Mouse (Mus musculus) lung, embryonic 15.5 days (tissue): ENCODE results near the gene Gpn3. TPM values are rescaled to one million over a fixed set of nuclear protein-coding genes. Genes with fewer than 3 reads are reported as not detected.

ENCODE experiments used
- ATAC-seq: fragments of 200-750 bp; cut with Nextera tagmentation; 2 replicates; pipeline ENCODE4 v1.8.0; 2017; ENCODE audit warnings: moderate number of reproducible peaks, borderline replicate concordance; ENCODE audit not compliant: low FRiP score, low TSS enrichment; ENCODE audit errors: extremely low read depth
- H3K27ac ChIP-seq: fragments of 300-500 bp; sonication (generic); 2 replicates; pipeline ENCODE4 v1.5.1; 2015; ENCODE audit warnings: moderate library complexity, mild to moderate bottlenecking, inconsistent platforms
- H3K27me3 ChIP-seq: fragments of 300-500 bp; sonication (generic); 2 replicates; pipeline ENCODE4 v1.6.1; 2015; ENCODE audit warnings: inconsistent platforms
- H3K36me3 ChIP-seq: fragments of 300-500 bp; sonication (generic); 2 replicates; pipeline ENCODE4 v1.6.1; 2015; ENCODE audit warnings: inconsistent platforms
- H3K4me1 ChIP-seq: fragments of 300-500 bp; sonication (generic); 2 replicates; pipeline ENCODE4 v1.6.1; 2015; ENCODE audit warnings: inconsistent platforms
- H3K4me2 ChIP-seq: fragments of 300-500 bp; sonication (generic); 2 replicates; pipeline ENCODE4 v1.6.1; 2015; ENCODE audit warnings: inconsistent platforms, mild to moderate bottlenecking, moderate library complexity
- H3K4me3 ChIP-seq: fragments of 300-500 bp; sonication (generic); 2 replicates; pipeline ENCODE4 v1.5.1; 2015; ENCODE audit warnings: mild to moderate bottlenecking, inconsistent platforms
- H3K9ac ChIP-seq: fragments of 300-500 bp; sonication (generic); 2 replicates; pipeline ENCODE4 v1.6.1; 2015; ENCODE audit warnings: inconsistent platforms
- H3K9me3 ChIP-seq: fragments of 300-500 bp; sonication (generic); 2 replicates; pipeline ENCODE4 v1.6.1; 2016; ENCODE audit warnings: inconsistent platforms
- whole genome bisulfite sequencing: fragments of 180-500 bp; shearing (Covaris S2); methylation state at CpG from one replicate; pipeline ENCODE4 v1.1.7; 2015; 5-methylcytosine and 5-hydroxymethylcytosine counted together
- polyA plus RNA-seq: library from polyadenylated mRNA; unstranded; fragments of >200 nt; fragmentation: Nextera tagmentation; extraction: Ambion mirVana; gene quantifications from 2 replicates; pipeline ENCODE4 v1.2.1, GENCODE M21; 2015

Gene Gpn3
- polyA plus RNA-seq = 70.5 and 70.7 TPM in 2 replicates

- H3K27ac ChIP-seq = peak within 1 kb of the TSS; percentile 91
- H3K4me1 ChIP-seq = peaks cover 19% of the 10 kb centered on the region
- H3K36me3 ChIP-seq = peaks cover 28% of the 10 kb centered on the region
- peak; percentile 71 for ATAC-seq
- H3K27me3 ChIP-seq = no peaks in the 10 kb centered on the region
- H3K9ac ChIP-seq = peak within 1 kb of the TSS; percentile 76
- WGBS = under 1% methylated on average over 26 of the region's 46 CpGs
- peak within 1 kb of the TSS; percentile 80 for H3K4me2 ChIP-seq
- no peaks in the 10 kb centered on the region for H3K9me3 ChIP-seq
- peak within 1 kb of the TSS; percentile 79 for H3K4me3 ChIP-seq
These were observed at the start of gene Gpn3 for GRCm38 (mm10) chr5:122371591-122372191. Gene Gpn3 (plus strand): TSS chr5:122371876.

- peaks cover 19% of the 10 kb centered on the region for H3K36me3 ChIP-seq
- ATAC-seq = no peak
- 67% methylated on average over 8 of the region's 8 CpGs for WGBS
These were observed 48.2 kb upstream of the Gpn3 start for GRCm38 (mm10) chr5:122323523-122323922.

GRCm38 (mm10) chr5:122324608-122325431 is 46.9 kb upstream of the Gpn3 start:
- WGBS = 84% methylated on average over 23 of the region's 23 CpGs
- Histone ChIP-seq H3K4me2 (no peak overlapping the region), H3K27ac (no peak overlapping the region), H3K36me3 (peaks cover 19% of the 10 kb centered on the region), H3K4me3 (no peak overlapping the region), H3K9ac (no peak overlapping the region), H3K27me3 (no peaks in the 10 kb centered on the region), H3K9me3 (no peaks in the 10 kb centered on the region), H3K4me1 (peaks cover 2% of the 10 kb centered on the region; the same call in 1 of the 2 replicates)
- no peak for ATAC-seq

More at GRCm38 (mm10) chr5:122323523-122323922, 48.2 kb upstream of the Gpn3 start:
- H3K4me3 ChIP-seq = no peak overlapping the region
- H3K4me2 ChIP-seq = no peak overlapping the region
- peaks cover 9% of the 10 kb centered on the region; the same call in 1 of the 2 replicates for H3K4me1 ChIP-seq
- no peaks in the 10 kb centered on the region for H3K9me3 ChIP-seq
- no peak overlapping the region for H3K9ac ChIP-seq
- H3K27ac ChIP-seq = no peak overlapping the region
- H3K27me3 ChIP-seq = no peaks in the 10 kb centered on the region

- H3K9me3 ChIP-seq = no peaks in the 10 kb centered on the region
- ATAC-seq = no peak
- H3K27ac ChIP-seq = no peak overlapping the region
- H3K27me3 ChIP-seq = no peaks in the 10 kb centered on the region
- no peaks in the 10 kb centered on the region; the same call in 1 of the 2 replicates for H3K4me1 ChIP-seq
- H3K4me2 ChIP-seq = no peak overlapping the region
- H3K36me3 ChIP-seq = peaks cover 19% of the 10 kb centered on the region
- H3K4me3 ChIP-seq = no peak overlapping the region
- 85% methylated on average over 8 of the region's 8 CpGs for WGBS
- H3K9ac ChIP-seq = no peak overlapping the region
These were observed 46.2 kb upstream of the Gpn3 start for GRCm38 (mm10) chr5:122325477-122325876.

- no peak for ATAC-seq
These were observed 44.4 kb upstream of the Gpn3 start for GRCm38 (mm10) chr5:122327283-122327682.

GRCm38 (mm10) chr5:122330269-122330668 is 41.4 kb upstream of the Gpn3 start:
- Histone ChIP-seq H3K4me3 (no peak overlapping the region), H3K27ac (no peak overlapping the region), H3K9ac (no peak overlapping the region), H3K9me3 (no peaks in the 10 kb centered on the region), H3K4me2 (no peak overlapping the region), H3K36me3 (peaks cover 6% of the 10 kb centered on the region; the same call in 1 of the 2 replicates), H3K4me1 (no peaks in the 10 kb centered on the region), H3K27me3 (no peaks in the 10 kb centered on the region)
- WGBS = 79% methylated on average over 4 of the region's 4 CpGs
- ATAC-seq = no peak

More at GRCm38 (mm10) chr5:122327283-122327682, 44.4 kb upstream of the Gpn3 start:
- Histone ChIP-seq H3K36me3 (peaks cover 6% of the 10 kb centered on the region; the same call in 1 of the 2 replicates), H3K27ac (no peak overlapping the region), H3K4me1 (no peaks in the 10 kb centered on the region), H3K27me3 (no peaks in the 10 kb centered on the region), H3K4me3 (no peak overlapping the region), H3K9ac (no peak overlapping the region), H3K9me3 (no peaks in the 10 kb centered on the region), H3K4me2 (no peak overlapping the region)
- 73% methylated on average over 3 of the region's 3 CpGs for WGBS

- 80% methylated on average over 2 of the region's 3 CpGs for WGBS
These were observed 37.0 kb upstream of the Gpn3 start for GRCm38 (mm10) chr5:122334682-122335081.

GRCm38 (mm10) chr5:122336554-122337294 is 35.0 kb upstream of the Gpn3 start:
- Histone ChIP-seq H3K4me3 (no peak overlapping the region), H3K9ac (no peak overlapping the region), H3K27ac (no peak overlapping the region), H3K36me3 (no peaks in the 10 kb centered on the region), H3K4me2 (no peak overlapping the region), H3K9me3 (no peaks in the 10 kb centered on the region), H3K4me1 (no peaks in the 10 kb centered on the region), H3K27me3 (no peaks in the 10 kb centered on the region)
- WGBS = 81% methylated on average over 7 of the region's 7 CpGs
- no peak for ATAC-seq

More at GRCm38 (mm10) chr5:122334682-122335081, 37.0 kb upstream of the Gpn3 start:
- Histone ChIP-seq H3K9ac (no peak overlapping the region), H3K36me3 (no peaks in the 10 kb centered on the region), H3K27me3 (no peaks in the 10 kb centered on the region), H3K4me1 (no peaks in the 10 kb centered on the region), H3K4me2 (no peak overlapping the region), H3K4me3 (no peak overlapping the region), H3K9me3 (no peaks in the 10 kb centered on the region), H3K27ac (no peak overlapping the region)
- ATAC-seq = no peak

- no peak overlapping the region for H3K4me2 ChIP-seq
- H3K4me3 ChIP-seq = no peak overlapping the region
- no peaks in the 10 kb centered on the region for H3K9me3 ChIP-seq
- H3K27me3 ChIP-seq = no peaks in the 10 kb centered on the region
- H3K4me1 ChIP-seq = no peaks in the 10 kb centered on the region
- no peaks in the 10 kb centered on the region for H3K36me3 ChIP-seq
- no peak overlapping the region for H3K9ac ChIP-seq
- ATAC-seq = no peak
- no peak overlapping the region for H3K27ac ChIP-seq
- 60% methylated on average over 1 of the region's 1 CpGs for WGBS
These were observed 28.8 kb upstream of the Gpn3 start for GRCm38 (mm10) chr5:122342874-122343273.

- no peak overlapping the region for H3K27ac ChIP-seq
- no peaks in the 10 kb centered on the region for H3K4me1 ChIP-seq
- H3K9me3 ChIP-seq = no peaks in the 10 kb centered on the region
- H3K36me3 ChIP-seq = no peaks in the 10 kb centered on the region
- no peak overlapping the region for H3K4me2 ChIP-seq
- H3K4me3 ChIP-seq = no peak overlapping the region
- no peak for ATAC-seq
- WGBS = 48% methylated on average over 7 of the region's 7 CpGs
- no peak overlapping the region for H3K9ac ChIP-seq
- no peaks in the 10 kb centered on the region for H3K27me3 ChIP-seq
These were observed 27.9 kb upstream of the Gpn3 start for GRCm38 (mm10) chr5:122343768-122344167.

GRCm38 (mm10) chr5:122344260-122344659 is 27.4 kb upstream of the Gpn3 start:
- H3K9ac ChIP-seq = no peak overlapping the region
- H3K4me1 ChIP-seq = no peaks in the 10 kb centered on the region
- H3K27ac ChIP-seq = no peak overlapping the region
- no peak overlapping the region for H3K4me3 ChIP-seq
- 9% methylated on average over 5 of the region's 5 CpGs for WGBS
- H3K4me2 ChIP-seq = no peak overlapping the region
- ATAC-seq = no peak
- H3K9me3 ChIP-seq = no peaks in the 10 kb centered on the region
- H3K27me3 ChIP-seq = no peaks in the 10 kb centered on the region
- H3K36me3 ChIP-seq = no peaks in the 10 kb centered on the region
